Comparison of ENCODE assay signal across 13 mouse cellular contexts in the genomic region with DNA sequence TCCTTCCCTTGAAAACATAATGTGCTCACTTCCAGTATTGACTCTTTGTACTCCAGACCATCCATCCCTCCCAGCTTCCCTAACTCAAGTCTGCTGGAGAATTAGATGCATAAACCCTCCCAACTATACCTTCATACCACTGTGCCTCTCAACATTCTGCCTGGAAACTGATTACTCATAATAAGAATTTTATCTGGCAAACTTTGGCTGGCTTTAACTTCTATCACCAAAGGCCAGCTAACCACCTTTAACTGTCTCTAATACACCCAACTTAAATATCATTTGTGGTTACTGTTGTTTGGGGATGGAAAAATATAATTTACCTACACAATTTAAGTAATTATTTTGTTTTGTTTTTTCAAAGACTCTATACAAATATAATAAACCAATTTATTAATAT.
"Had no signal": no experiment of that assay in that cellular context is flagged by ENCODE, and none has a peak within 500 bp of the region (broad histone marks: within the 10 kb centered on the region; RNA-seq: fewer than 3 reads in every experiment).

No protein-coding gene starts in this region.

- ATAC-seq: intestine, embryonic 16.5 days had no signal

- H3K4me3 ChIP-seq: limb, embryonic 12.5 days; lung, embryonic 15.5 days; midbrain, embryonic 10.5 days; neural tube, embryonic 13.5 days had no signal

- H3K36me3 ChIP-seq: limb, embryonic 12.5 days; lung, embryonic 15.5 days; midbrain, embryonic 10.5 days; neural tube, embryonic 13.5 days had no signal

- H3K4me2 ChIP-seq: limb, embryonic 12.5 days; lung, embryonic 15.5 days; neural tube, embryonic 13.5 days had no signal

- DNase-seq: kidney, adult 2 months; kidney, postnatal 36 days; layer of hippocampus, adult 9-11 months; layer of hippocampus, postnatal 36 days; midbrain, embryonic 14.5 days; right cerebral cortex, adult 18-20 months; right cerebral cortex, postnatal 25 days; thymus, postnatal 4 days had no signal

- H3K27ac ChIP-seq: limb, embryonic 12.5 days; lung, embryonic 15.5 days; midbrain, embryonic 10.5 days; neural tube, embryonic 13.5 days had no signal

- H3K9me3 ChIP-seq: limb, embryonic 12.5 days; lung, embryonic 15.5 days; midbrain, embryonic 10.5 days; neural tube, embryonic 13.5 days had no signal

- H3K4me1 ChIP-seq: limb, embryonic 12.5 days; lung, embryonic 15.5 days; neural tube, embryonic 13.5 days had no signal

- H3K9ac ChIP-seq: limb, embryonic 12.5 days; lung, embryonic 15.5 days; neural tube, embryonic 13.5 days had no signal

- H3K27me3 ChIP-seq: limb, embryonic 12.5 days; lung, embryonic 15.5 days; neural tube, embryonic 13.5 days had no signal
